Mouse (Mus musculus) MN1 (cell line): Measurements from ENCODE around the gene Frmpd1.

Experiments used
- DNase-seq: peaks from one replicate; pipeline ENCODE4 v3.0.0-alpha.2; 2016; ENCODE audit warnings: low spot score

Frmpd1 gene

DNA sequence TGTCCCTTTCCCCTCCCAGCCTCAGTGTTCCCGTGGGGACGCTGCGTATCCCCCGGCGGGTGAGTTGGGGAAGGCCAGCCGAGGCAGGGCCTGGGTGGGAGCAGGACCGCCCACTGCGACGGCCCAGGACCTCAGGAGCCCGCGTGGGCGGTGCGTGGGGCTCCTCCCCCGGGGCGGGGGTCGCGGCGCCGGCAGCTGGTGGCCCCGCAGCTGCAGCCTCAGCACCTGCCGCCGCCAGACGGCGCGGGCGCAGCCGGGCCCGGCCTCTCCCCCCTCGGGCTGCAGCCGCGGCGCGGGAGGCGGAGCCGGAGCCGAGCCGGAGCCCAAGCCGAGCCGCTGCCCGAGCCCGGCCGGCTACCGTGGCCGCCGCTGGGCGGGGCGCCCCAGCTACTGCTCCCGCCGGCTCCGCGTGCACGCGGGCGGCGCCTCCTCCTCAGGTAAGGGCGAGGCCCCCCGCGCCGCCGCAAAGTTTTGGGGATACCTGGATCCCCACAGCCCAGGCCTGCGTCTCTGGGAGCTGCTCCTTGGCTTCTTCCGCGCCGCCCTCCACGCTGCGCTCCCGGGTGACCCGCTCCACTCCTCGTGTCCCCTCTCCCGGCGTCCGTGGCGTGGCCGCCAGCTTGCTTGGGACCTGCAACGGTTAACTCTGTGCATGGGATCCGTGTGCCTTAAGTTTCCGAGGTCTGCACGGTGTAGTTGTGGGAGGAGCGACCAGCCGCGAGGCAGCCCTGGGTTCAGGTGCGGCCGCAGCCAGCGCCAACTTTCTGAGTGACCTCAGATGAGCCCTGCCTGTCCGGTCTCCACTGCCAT lies at the start of gene Frmpd1:
Frmpd1 (plus strand) TSS at position 355 of the 810 bp plus-strand sequence.
- peak; percentile 78 for DNase-seq

DNA sequence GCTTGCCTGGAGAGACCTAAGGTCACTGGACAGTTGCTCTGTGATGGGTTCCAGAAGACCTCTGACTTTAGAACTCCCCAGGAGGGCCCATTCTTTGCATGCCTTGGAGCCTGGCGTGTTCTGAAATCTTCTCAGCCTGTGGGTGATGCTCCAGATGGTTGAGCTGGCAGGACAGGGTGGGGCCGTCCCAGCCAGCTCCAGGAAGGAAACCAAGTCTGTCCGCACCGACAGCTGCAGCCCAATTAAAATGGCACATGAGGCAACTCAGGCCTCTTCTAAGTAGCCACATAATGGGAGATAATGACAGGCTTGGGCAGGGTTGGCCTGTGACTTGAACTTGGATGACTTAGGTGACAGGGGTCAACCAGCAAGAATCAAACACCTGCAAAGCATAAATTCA lies 47.0 kb upstream of the Frmpd1 start:
- no peak for DNase-seq

DNA sequence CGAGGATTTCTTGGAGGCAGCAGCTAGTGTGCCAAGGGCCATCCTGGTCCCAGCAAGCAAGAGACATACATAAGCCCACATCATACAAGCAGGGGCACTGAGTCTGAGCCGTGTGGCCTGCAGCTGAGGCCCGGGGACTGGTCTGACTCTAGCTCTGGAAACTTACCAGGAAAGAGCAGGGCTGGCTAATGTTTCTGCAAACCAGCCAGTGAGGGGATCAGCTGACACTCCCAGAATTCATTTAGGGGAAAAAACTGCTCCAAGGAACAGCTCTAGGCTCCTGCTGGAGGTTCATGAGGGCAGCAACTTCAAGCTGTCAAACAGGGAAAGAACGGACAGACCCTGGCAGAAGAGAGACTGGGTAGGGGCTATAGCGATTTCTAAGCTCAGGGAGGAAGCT lies 42.8 kb upstream of the Frmpd1 start:
- peak; percentile 71 for DNase-seq

DNA sequence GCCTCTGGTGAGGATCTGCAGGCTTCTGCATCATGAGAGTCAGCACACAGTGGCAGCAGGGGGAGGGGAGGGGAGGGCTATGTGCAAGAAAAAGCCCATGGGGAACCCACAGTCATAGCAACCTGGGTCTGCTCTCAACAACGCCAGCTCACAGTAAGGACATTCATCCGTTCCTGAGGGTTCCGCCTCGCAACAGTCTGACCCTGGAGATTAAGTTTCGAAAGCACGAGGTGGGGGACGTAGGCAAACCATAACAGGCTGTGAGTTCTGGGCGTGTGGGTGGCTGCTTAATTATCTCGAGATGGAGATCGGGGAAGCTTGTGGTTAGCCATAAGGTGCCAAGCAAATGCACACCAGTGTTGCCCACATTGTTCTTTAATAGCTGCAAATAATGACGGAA lies 42.3 kb upstream of the Frmpd1 start:
- DNase-seq, result peak; percentile 71

DNA sequence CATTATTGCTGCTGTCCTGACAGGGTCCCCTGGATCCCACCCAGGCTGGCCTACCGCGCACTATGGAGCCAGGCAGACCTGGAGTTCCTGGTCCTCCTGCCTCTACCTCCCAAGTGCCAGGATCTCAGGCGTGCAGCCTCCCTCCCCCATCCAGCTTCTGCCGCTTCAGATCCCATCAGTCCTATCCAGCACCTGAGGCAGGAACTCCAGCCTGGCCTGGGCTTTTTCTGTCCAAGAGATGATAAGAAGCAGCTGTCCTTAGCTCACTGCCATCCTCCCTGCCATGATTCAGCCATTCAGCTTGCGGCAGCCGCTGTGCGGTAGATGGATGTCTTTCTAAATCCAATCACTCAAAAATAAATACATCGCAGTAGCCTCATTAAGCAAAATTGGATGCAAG lies 41.7 kb upstream of the Frmpd1 start:
- DNase-seq, result peak; percentile 60

DNA sequence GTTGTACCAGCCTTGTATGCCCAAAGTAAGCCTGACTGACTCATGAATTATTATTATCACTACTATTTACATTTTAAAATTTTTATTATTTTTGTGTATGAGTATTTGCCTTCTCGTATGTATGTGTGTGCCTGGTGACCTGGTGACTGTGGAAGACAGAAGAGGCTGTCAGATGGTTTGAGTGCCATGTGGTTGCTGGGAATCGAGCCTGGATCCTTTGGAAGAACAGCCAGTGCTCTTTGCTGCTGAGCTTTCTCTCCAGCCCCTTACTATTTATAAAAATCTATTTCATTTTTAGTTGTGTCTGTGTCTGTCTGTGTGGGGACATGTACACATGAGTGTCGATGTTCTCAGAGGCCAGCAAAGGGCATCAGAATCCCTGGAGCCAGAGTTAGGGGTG lies 28.2 kb upstream of the Frmpd1 start:
- DNase-seq, result no peak

DNA sequence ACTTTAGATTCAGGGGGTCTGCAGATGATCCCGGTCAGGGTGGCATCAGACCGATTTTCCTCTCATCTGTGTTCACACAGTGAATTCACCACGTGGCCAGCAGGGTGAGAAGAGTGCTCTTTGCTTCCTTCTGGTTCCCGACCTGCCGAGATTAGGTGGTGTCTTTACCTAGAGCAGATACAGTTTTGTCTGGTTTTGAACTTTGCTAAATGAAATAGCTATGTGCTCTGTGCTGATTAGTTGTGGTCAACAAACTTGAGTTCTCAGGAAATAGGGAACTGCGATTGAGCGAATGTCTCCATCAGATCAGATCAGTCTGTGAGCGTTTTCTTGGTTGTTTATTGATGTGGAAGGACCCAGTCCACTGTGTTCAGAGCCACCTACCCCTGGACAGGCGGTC lies 26.1 kb upstream of the Frmpd1 start:
- DNase-seq, result no peak

DNA sequence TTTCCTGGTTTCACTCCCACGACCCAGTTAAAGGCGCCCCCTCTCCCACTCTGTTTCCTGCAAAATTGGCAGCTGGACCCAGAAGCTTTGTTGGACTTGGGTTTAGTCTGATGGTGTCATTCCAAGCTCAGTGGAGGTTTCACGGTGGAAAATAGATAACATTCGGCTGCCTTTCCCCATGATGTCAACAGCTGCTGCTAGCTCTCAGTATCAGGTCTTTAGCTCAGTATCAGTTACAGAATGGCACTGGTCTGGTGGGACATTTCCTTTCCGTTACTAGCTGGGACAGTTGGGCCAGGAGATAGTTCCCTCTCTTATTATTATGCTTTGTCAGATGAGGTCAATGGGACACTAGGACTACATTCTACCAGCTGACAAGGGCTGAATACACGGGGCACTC lies 23.9 kb upstream of the Frmpd1 start:
- no peak for DNase-seq

DNA sequence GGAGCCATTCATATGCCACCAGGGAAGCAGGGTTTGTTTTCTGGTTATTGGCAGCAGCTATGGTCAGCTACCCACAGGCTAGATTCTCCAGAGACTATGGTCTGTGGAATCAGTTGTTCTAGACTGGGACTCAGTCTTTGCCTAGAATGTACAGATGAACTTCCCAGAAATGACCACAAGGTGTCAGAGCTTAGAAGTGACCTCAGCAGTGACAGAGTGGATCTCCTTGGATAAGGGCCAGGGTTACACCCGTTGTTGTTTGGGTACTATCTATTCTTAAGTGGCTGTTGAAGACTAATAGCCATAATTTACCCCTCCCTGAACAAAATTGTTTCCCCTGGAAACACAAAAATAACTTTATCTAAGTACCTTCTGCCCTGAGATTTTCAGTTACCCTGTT lies 21.0 kb upstream of the Frmpd1 start:
- peak; percentile 57 for DNase-seq

DNA sequence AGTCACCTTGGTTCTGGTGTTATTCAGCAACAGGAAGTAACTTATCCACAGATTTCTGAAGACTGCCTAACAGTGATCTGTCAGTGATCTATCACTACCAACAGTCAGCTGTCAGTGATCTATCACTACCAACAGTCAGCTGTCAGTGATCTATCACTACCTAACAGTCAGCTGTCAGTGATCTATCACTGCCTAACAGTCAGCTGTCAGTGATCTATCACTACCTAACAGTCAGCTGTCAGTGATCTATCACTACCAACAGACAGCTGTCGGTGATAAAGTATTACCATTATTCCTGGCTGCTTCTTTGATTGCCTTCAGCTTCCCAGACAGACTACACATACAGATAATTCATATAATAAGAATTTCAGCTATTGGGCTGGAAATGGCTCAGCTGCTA lies 19.2 kb upstream of the Frmpd1 start:
- no peak for DNase-seq

DNA sequence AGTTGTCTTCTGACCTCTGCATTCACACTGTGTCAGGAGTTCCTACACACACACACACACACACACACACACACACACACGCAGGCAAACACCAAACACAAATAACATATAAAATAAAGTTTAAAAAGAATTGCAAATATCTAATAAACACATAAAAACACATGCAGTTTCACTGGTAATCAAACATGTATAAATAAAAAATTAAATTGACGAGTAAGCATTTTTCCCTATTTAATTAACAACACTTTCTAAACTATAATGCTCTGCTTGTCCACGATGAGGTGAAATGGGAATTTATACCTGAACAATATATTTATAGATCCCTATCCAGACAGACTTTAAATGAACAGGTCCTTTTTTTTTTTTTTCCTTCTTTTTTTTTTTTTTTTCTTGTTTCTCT lies 18.7 kb upstream of the Frmpd1 start:
- no peak for DNase-seq

DNA sequence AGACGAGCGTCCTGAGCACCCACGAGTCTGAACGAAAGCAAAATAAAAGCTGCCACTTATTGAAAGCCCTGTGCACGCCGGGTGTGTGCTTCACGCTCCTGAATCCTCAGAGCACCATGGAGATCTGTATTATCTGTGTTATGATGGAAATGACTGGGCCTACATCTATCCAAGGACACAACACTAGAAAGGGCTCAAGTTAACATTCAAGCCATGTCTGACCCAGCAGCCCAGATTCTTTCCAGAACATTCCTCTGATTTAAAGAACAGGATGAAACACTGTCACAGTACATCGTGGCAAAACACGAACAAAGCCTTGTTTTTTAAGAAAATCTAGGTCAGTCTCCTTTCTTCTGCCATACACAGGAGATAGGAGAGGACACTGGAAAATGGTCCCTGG lies 13.3 kb upstream of the Frmpd1 start:
- no peak for DNase-seq

DNA sequence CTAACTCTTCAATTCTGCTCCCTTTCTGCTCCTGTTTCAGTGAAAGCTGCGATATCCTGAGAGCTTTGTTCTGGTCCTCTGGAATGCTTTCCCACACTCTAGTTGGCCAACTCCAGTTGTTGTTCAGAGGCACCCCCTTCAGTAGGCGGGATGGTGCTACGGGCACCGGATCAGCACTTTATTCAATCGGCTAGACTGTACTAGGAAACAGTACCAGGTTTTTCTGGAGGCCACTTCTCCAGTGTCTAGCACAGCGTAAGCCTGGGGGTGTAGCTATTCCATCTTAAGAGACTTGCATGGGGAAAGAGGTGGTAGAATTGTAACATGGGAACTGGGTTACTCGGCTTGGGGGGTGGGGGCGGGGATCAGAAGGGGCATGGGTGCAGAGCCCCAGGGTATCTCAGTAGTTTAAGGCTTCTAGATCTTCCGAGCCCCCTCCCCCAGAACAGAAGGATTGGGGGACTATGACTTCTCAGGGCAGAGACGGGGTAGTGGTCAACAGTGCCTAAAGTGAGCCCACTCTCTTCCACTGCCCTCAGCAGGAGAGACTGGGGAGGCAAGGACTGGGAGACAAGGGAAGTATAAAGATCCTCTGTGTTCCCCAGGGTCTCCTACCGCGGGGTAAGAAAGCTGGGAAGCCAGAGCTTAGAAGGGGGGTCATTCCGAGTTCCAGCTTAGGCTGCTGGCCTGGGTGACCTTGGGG lies 706 bp upstream of the Frmpd1 start:
- DNase-seq, result no peak

DNA sequence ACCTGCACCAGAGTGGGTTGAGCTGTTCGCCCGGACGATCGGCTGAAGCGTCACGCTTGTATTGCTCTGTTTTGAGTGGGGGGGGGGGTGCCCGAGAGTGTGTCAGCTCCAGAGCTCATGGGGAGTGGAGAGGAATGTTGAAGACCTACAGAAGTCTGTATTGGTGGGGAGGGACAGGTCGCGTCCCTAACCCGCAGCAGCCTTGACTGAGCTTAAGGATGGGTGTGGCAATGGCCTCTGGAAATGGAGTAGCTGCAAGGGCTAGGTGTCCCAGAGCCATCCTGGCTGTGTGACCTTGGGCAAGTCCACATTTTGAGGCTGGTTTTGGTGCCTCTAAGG lies 625 bp downstream of the Frmpd1 start:
- peak; percentile 8 for DNase-seq

DNA sequence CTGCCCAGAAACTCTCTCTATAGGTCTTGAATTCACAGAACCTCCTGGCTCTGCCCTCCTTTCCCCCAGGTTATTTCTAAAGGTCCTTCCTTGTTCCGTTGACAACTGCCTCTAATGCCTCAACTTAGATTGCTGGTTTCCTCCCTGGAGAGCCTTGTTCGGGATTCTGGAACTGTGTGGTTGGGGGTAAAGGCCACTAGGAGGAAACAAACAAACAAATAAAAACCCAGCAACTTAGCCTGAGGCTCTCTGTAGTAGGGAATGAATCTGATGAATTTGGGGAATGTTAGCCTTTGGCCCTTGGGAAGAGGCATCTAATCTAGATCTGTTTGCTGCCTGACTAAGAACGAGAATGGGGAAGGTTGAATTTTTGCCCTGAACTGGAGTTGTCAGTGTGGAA lies 13.6 kb downstream of the Frmpd1 start:
- DNase-seq, result no peak

DNA sequence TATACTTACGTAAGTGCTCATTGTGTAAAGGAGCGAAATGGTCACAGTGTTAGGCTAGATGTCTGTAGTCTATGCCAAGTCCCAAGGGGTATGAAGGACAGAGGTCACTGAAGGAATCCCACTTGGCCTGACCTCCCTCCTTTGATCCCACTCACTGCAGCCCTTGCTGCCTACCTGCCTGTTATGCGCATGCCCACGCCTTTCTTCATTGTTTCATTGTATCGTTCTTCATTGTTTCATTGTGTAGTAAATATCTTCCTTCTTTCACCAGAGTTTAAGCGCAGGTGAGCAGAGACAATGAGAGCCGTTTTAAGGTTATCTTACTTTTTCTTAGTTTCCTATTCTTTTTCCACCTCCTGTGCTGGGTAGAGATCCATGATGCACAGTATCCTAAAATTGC lies 18.6 kb downstream of the Frmpd1 start:
- no peak for DNase-seq

DNA sequence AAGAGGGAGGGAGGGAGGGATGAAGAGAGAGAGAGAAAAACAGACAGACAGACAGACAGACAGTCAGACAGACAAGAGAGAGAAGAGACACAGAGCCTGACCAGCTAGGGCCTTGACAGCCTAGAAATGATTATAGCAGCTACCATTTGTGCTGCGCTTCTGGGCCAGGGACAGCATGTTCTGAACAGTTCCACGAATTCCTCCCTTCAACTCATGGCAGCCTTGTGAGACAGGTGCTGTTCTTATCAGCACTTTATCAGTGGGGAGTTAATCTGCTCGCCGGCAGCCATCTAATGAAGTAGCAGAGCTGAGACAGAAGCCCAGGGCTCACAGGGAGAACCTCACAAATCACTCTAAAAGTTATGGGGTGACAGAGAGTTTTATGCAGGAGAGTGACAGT lies 22.8 kb downstream of the Frmpd1 start:
- peak; percentile 14 for DNase-seq

DNA sequence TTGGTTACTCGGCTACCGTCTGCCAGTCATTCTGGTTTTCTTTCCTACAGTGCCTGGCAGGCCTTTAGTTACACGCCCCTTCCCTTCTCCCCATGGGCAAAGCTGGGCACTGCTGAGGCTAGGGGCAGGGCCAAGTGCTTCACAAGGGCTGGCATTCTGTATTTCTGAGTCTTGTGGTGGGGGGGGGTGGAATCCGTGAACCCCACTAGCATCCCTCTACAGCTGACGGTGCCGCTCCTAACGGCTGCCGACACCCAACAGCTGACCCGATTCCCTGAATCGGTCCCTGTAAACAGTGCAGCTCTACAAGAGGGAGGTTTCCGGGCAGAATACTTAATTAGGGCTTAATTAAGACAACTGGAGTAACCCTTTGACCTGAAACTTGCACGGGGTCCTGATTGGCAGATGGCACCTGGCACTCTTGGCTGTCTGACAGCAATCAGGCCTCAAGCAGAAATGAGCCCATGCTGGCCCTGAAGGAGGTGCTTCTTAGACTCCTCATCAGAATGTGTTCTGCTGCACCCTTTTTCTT lies 24.2 kb downstream of the Frmpd1 start:
- peak; percentile 48 for DNase-seq

DNA sequence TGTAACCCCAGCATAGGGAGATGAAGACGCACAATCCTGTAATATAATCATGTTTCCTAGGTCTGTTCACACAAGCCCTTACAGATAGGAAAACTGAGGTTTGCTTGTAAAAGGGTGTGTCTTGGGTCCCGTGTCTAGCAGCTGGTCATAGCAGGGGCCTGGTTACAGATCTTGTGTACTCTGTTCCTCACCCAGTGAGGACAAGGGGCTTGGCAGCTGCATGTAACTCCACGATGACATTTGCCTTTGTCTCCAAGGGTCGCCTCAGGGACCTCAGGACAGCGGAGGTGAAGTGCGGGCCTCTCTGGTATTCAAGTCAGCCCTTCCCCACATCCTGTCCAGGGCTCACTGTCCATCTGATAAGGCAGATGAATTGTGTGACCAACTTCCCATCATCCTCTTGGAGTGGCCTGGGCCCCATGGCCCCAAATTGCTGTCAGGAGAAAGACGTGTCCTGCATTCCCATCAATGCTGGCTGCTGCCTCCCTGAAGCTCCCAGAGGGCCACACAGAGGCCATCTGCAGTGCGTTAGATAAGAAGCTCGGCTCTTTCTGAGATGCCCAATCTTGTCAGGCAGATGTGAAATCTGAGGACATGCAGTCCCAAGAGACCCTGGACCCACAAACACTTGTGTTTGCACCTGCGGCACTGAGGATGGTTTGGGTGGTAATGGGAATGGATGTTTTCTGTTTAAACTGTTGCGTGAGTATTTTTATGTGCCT lies 27.8 kb downstream of the Frmpd1 start:
- peak; percentile 39 for DNase-seq

DNA sequence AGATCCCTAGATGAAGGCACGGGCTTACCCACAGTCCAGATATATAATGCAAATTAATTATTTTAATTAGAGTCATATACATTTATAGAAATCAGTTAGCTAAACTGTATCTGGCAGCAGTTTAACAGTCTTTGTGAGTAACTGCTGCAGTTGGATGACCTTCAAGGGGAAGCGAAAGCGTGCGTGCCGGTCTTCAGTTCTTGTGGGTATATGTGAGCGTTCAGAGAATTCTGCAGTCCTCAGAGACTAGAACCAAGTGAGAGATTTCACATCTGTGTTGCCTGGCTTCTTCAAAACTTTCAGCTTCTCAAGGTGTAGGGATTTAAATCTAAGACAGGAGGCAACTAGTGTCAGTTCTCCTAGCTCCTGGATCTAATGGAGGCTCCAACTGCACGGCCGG lies 35.3 kb downstream of the Frmpd1 start:
- no peak for DNase-seq

DNA sequence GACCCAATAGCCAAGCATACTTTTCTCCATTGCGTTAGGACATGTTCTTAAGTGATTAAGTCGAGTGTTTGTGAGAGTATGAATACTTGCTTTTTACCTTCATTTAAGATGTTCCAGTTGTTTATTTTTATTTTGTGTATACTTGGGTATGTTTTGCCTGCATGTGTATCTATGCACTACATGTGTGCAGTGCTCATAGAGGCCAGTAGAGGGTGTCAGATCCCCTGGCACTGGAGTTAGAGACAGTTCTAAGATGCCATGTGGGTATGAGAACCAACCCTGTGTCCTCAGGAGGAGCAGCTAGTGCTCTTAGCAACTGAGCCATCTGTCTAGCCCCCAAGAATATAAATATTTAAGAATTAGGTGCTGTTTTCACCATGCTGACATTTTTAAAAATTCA lies 37.7 kb downstream of the Frmpd1 start:
- DNase-seq, result no peak

DNA sequence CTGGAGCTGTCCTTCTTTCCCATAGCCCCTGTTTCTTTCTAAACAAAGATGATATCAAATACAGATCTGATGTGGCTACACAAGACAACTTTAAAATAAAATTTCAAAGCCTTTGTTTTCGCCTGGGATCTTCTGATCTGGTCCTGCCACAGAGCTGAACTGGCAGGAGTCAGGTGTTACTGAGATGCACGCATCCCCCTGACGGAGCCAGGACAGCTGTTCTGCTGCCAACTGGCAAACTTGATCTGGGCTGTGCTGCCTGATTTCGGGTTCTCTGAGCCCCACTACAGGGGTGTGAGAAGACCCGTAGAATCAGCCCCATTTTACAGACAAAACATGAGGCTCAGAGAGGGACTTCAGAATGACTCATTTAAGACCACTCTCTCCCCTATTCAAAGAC lies 45.6 kb downstream of the Frmpd1 start:
- DNase-seq, result no peak

DNA sequence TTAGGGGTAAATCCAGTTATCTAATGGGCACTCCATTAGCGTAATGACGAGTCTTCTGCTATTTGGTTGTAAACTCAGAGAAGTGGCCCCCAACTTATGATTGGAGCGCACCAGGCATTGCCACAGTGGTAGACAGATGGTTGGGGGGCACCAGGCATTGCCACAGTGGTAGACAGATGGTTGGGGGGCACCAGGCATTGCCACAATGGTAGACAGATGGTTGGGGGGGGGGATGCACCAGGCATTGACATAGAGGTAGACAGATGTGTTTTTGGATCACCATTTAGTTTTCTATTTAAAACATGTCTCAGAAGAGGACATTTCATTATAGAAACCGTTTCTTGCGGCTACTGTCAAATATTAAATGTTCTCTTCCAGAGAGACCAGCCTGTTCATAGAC lies 53.6 kb downstream of the Frmpd1 start:
- no peak for DNase-seq
